8 mouse cellular contexts compared by ENCODE assay signal in the genomic region with DNA sequence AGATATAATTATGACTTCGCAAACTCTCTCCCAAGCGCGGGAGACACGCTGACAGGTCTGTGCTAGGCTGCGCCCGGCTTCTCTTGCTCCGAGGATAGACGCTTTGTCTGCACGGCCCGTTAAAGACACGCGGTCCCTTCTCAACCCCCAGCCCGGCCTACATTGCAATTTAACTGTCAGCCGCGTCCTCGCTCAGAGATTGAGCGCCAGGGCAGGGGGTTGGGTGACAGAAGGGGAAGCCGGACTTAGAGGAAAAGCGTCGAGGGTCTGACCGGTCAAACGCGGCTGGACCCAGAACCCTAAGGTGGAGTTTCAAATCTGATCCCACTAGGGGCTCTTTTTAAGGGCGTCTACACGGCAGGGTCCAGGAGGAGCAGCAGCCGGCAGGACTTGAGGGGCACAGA. TPM values are rescaled to one million over a fixed set of nuclear protein-coding genes. Genes with fewer than 3 reads are reported as not detected.
DNase-seq lines count a peak whose midpoint lies in the region; ATAC-seq and TF ChIP-seq lines count a peak whose summit lies in the region.

No protein-coding gene starts in this region.

- peak; percentile 31 for DNase-seq in kidney, postnatal 10 days
- no peak for DNase-seq in kidney, adult 18-20 months
- DNase-seq in hindbrain, postnatal 0 days (ENCODE audit: low spot score), result peak; percentile 29
- no peak for DNase-seq in testis, postnatal 10 days (ENCODE audit: low spot score)
- no peak for DNase-seq in thymus, postnatal 25 days
- no peak for DNase-seq in gastrocnemius, postnatal 25 days

- H3K9me3 ChIP-seq in embryonic facial prominence, embryonic 12.5 days, result no peaks in the 10 kb centered on the region
- no peaks in the 10 kb centered on the region for H3K9me3 ChIP-seq in hindbrain, postnatal 0 days (ENCODE audit: low read length)
- no peaks in the 10 kb centered on the region for H3K9me3 ChIP-seq in neural tube, embryonic 13.5 days

- peak overlapping the region; percentile 9; the same call in 1 of the 2 replicates for H3K9ac ChIP-seq in embryonic facial prominence, embryonic 12.5 days
- no peak overlapping the region for H3K9ac ChIP-seq in hindbrain, postnatal 0 days (replicated peaks; ENCODE audit: low read length)
- H3K9ac ChIP-seq in neural tube, embryonic 13.5 days, result no peak overlapping the region

- no peaks in the 10 kb centered on the region for H3K36me3 ChIP-seq in embryonic facial prominence, embryonic 12.5 days
- H3K36me3 ChIP-seq in hindbrain, postnatal 0 days (ENCODE audit: insufficient read depth, low read length), result no peaks in the 10 kb centered on the region
- H3K36me3 ChIP-seq in neural tube, embryonic 13.5 days, result no peaks in the 10 kb centered on the region

- no peak overlapping the region for H3K27ac ChIP-seq in embryonic facial prominence, embryonic 12.5 days
- H3K27ac ChIP-seq in hindbrain, postnatal 0 days, result no peak overlapping the region
- H3K27ac ChIP-seq in neural tube, embryonic 13.5 days (replicated peaks), result no peak overlapping the region

- H3K4me2 ChIP-seq in embryonic facial prominence, embryonic 12.5 days (replicated peaks), result 0 out of 2 replicates have a peak overlapping the region, but pooled peaks have one; percentile 25
- H3K4me2 ChIP-seq in hindbrain, postnatal 0 days (ENCODE audit: low read depth, low read length), result 0 out of 2 replicates have a peak overlapping the region, but pooled peaks have one; percentile 21
- H3K4me2 ChIP-seq in neural tube, embryonic 13.5 days, result peak overlapping the region; percentile 55

- peaks cover 59% of the 10 kb centered on the region for H3K4me1 ChIP-seq in embryonic facial prominence, embryonic 12.5 days
- H3K4me1 ChIP-seq in hindbrain, postnatal 0 days (ENCODE audit: insufficient read depth, low read length), result peaks cover 9% of the 10 kb centered on the region; the same call in 1 of the 2 replicates
- peaks cover 55% of the 10 kb centered on the region for H3K4me1 ChIP-seq in neural tube, embryonic 13.5 days (replicated peaks)

- no peak for TF ChIP-seq CTCF in hindbrain, postnatal 0 days (IDR thresholded peaks at IDR 0.05; ENCODE audit: low read depth)

- 1% methylated on average over 26 of the region's 26 CpGs for WGBS in embryonic facial prominence, embryonic 12.5 days
- 1% methylated on average over 26 of the region's 26 CpGs for WGBS in hindbrain, postnatal 0 days
- WGBS in neural tube, embryonic 13.5 days, result under 1% methylated on average over 26 of the region's 26 CpGs

- H3K4me3 ChIP-seq in embryonic facial prominence, embryonic 12.5 days, result no peak overlapping the region
- H3K4me3 ChIP-seq in hindbrain, postnatal 0 days (ENCODE audit: low read length), result 0 out of 2 replicates have a peak overlapping the region, but pooled peaks have one; percentile 2
- 0 out of 2 replicates have a peak overlapping the region, but pooled peaks have one; percentile 7 for H3K4me3 ChIP-seq in neural tube, embryonic 13.5 days

- peaks cover 54% of the 10 kb centered on the region for H3K27me3 ChIP-seq in embryonic facial prominence, embryonic 12.5 days
- H3K27me3 ChIP-seq in hindbrain, postnatal 0 days (ENCODE audit: insufficient read depth, low read length), result peaks cover 41% of the 10 kb centered on the region
- peaks cover 67% of the 10 kb centered on the region for H3K27me3 ChIP-seq in neural tube, embryonic 13.5 days

- ATAC-seq in embryonic facial prominence, embryonic 12.5 days (ENCODE audit: insufficient number of reproducible peaks, insufficient read depth, low FRiP score, low TSS enrichment), result no peak
- no peak for ATAC-seq in hindbrain, postnatal 0 days
- no peak for ATAC-seq in neural tube, embryonic 13.5 days (ENCODE audit: low read depth)

RNA-seq across cellular contexts. Expression of a gene that starts 6.6 kb away (rescaled TPM):
- polyA plus RNA-seq in embryonic facial prominence, embryonic 12.5 days (2016; fragmentation: Nextera tagmentation; extraction: Ambion mirVana), result not detected in 2 replicates
- not detected in 2 replicates for total RNA-seq in hindbrain, postnatal 0 days (2014; rRNA removed)
- 0.16 TPM in 1 of 2 replicates, not detected in the other for polyA plus RNA-seq in hindbrain, postnatal 0 days (2015; fragmentation: Nextera tagmentation; extraction: Ambion mirVana)
- polyA plus RNA-seq in neural tube, embryonic 13.5 days (2015; fragmentation: Nextera tagmentation; extraction: Ambion mirVana), result 0.37 TPM in 1 of 2 replicates, not detected in the other
- total RNA-seq in gastrocnemius, postnatal 25 days (2021), result not detected

RNA-seq across cellular contexts. Expression of a gene that starts 50.3 kb away (rescaled TPM):
- polyA plus RNA-seq in embryonic facial prominence, embryonic 12.5 days (2016; fragmentation: Nextera tagmentation; extraction: Ambion mirVana), result not detected in 2 replicates
- not detected in 2 replicates for total RNA-seq in hindbrain, postnatal 0 days (2014; rRNA removed)
- polyA plus RNA-seq in hindbrain, postnatal 0 days (2015; fragmentation: Nextera tagmentation; extraction: Ambion mirVana), result not detected in 2 replicates
- polyA plus RNA-seq in neural tube, embryonic 13.5 days (2015; fragmentation: Nextera tagmentation; extraction: Ambion mirVana), result not detected in 2 replicates
- not detected for total RNA-seq in gastrocnemius, postnatal 25 days (2021)

RNA-seq across cellular contexts. Expression of a gene that starts 57.6 kb away (rescaled TPM):
- not detected in 2 replicates for polyA plus RNA-seq in embryonic facial prominence, embryonic 12.5 days (2016; fragmentation: Nextera tagmentation; extraction: Ambion mirVana)
- not detected in 2 replicates for total RNA-seq in hindbrain, postnatal 0 days (2014; rRNA removed)
- polyA plus RNA-seq in hindbrain, postnatal 0 days (2015; fragmentation: Nextera tagmentation; extraction: Ambion mirVana), result not detected in 2 replicates
- polyA plus RNA-seq in neural tube, embryonic 13.5 days (2015; fragmentation: Nextera tagmentation; extraction: Ambion mirVana), result not detected in 2 replicates
- not detected for total RNA-seq in gastrocnemius, postnatal 25 days (2021)

Comparison
In these comparisons a context has a peak if more than half of its experiments do, and no peak if none do; other contexts are left out.
1. DNase-seq: peak in kidney, postnatal 10 days (single experiment) and hindbrain, postnatal 0 days (single experiment); none in kidney, adult 18-20 months (single experiment), testis, postnatal 10 days (single experiment), thymus, postnatal 25 days (single experiment) and gastrocnemius, postnatal 25 days (single experiment).
2. Peak in every context shown above with its lines, with median percentiles within 50 percentile points of each other: H3K4me2 ChIP-seq.